Mouse (Mus musculus): ENCODE measurements at regions not wholly inside any gene's neighbourhood (a gene's known extent, or its start where the extent isn't known, plus 50 kb on each side); places are given as distances from the start of the nearest gene placed in this dataset.

GRCm38 (mm10) chr3:133750606-133751005 is 205.7 kb upstream of the Tet2 start:
- 86% methylated on average over 3 of the region's 3 CpGs for WGBS
- H3K9me3 ChIP-seq (ENCODE audit: control insufficient read depth, low read length), result no peaks in the 10 kb centered on the region
- no peak for ATAC-seq (replicated peaks; ENCODE audit: low FRiP score)
- H3K27me3 ChIP-seq (ENCODE audit: control insufficient read depth, insufficient read depth, low read length), result no peaks in the 10 kb centered on the region
- H3K4me3 ChIP-seq (ENCODE audit: low read depth, low read length), result no peak overlapping the region
- H3K4me2 ChIP-seq (ENCODE audit: low read depth, low read length, severe bottlenecking), result no peak overlapping the region
- H3K27ac ChIP-seq (ENCODE audit: low read depth, low read length), result no peak overlapping the region
- no peaks in the 10 kb centered on the region for H3K36me3 ChIP-seq (ENCODE audit: control insufficient read depth, insufficient read depth, low read length)
- no peak overlapping the region for H3K9ac ChIP-seq (ENCODE audit: low read length)
- DNase-seq (ENCODE audit: low spot score), result no peak
- peaks cover 6% of the 10 kb centered on the region for H3K4me1 ChIP-seq (replicated peaks; ENCODE audit: control insufficient read depth, insufficient read depth, low read length)

GRCm38 (mm10) chr3:133751011-133751410 is 206.1 kb upstream of the Tet2 start:
- no peaks in the 10 kb centered on the region for H3K27me3 ChIP-seq (ENCODE audit: control insufficient read depth, insufficient read depth, low read length)
- WGBS, result 57% methylated on average over 3 of the region's 3 CpGs
- H3K4me2 ChIP-seq (ENCODE audit: low read depth, low read length, severe bottlenecking), result no peak overlapping the region
- no peak overlapping the region for H3K27ac ChIP-seq (ENCODE audit: low read depth, low read length)
- no peak overlapping the region for H3K9ac ChIP-seq (ENCODE audit: low read length)
- H3K9me3 ChIP-seq (ENCODE audit: control insufficient read depth, low read length), result no peaks in the 10 kb centered on the region
- peaks cover 6% of the 10 kb centered on the region for H3K4me1 ChIP-seq (replicated peaks; ENCODE audit: control insufficient read depth, insufficient read depth, low read length)
- ATAC-seq (replicated peaks; ENCODE audit: low FRiP score) (no peak), DNase-seq (ENCODE audit: low spot score) (no peak)
- H3K4me3 ChIP-seq (ENCODE audit: low read depth, low read length), result no peak overlapping the region
- H3K36me3 ChIP-seq (ENCODE audit: control insufficient read depth, insufficient read depth, low read length), result no peaks in the 10 kb centered on the region

- no peak overlapping the region for H3K4me3 ChIP-seq (ENCODE audit: low read depth, low read length)
- H3K27ac ChIP-seq (ENCODE audit: low read depth, low read length), result no peak overlapping the region
- WGBS, result 69% methylated on average over 4 of the region's 4 CpGs
- no peaks in the 10 kb centered on the region for H3K36me3 ChIP-seq (ENCODE audit: control insufficient read depth, insufficient read depth, low read length)
- peaks cover 6% of the 10 kb centered on the region for H3K4me1 ChIP-seq (replicated peaks; ENCODE audit: control insufficient read depth, insufficient read depth, low read length)
- DNase-seq (ENCODE audit: low spot score), result no peak
- ATAC-seq (replicated peaks; ENCODE audit: low FRiP score), result no peak
- H3K9me3 ChIP-seq (ENCODE audit: control insufficient read depth, low read length), result no peaks in the 10 kb centered on the region
- H3K4me2 ChIP-seq (ENCODE audit: low read depth, low read length, severe bottlenecking), result no peak overlapping the region
- no peak overlapping the region for H3K9ac ChIP-seq (ENCODE audit: low read length)
- H3K27me3 ChIP-seq (ENCODE audit: control insufficient read depth, insufficient read depth, low read length), result no peaks in the 10 kb centered on the region
Measured at GRCm38 (mm10) chr3:133751565-133751964, 206.6 kb upstream of the Tet2 start.

- 78% methylated on average over 3 of the region's 3 CpGs for WGBS
- H3K36me3 ChIP-seq (ENCODE audit: control insufficient read depth, insufficient read depth, low read length), result no peaks in the 10 kb centered on the region
- H3K9me3 ChIP-seq (ENCODE audit: control insufficient read depth, low read length), result no peaks in the 10 kb centered on the region
- no peak overlapping the region for H3K27ac ChIP-seq (ENCODE audit: low read depth, low read length)
- H3K27me3 ChIP-seq (ENCODE audit: control insufficient read depth, insufficient read depth, low read length), result no peaks in the 10 kb centered on the region
- DNase-seq (ENCODE audit: low spot score), result no peak
- H3K9ac ChIP-seq (ENCODE audit: low read length), result no peak overlapping the region
- no peak overlapping the region for H3K4me3 ChIP-seq (ENCODE audit: low read depth, low read length)
- no peak for ATAC-seq (replicated peaks; ENCODE audit: low FRiP score)
- no peak overlapping the region for H3K4me2 ChIP-seq (ENCODE audit: low read depth, low read length, severe bottlenecking)
- peaks cover 6% of the 10 kb centered on the region for H3K4me1 ChIP-seq (replicated peaks; ENCODE audit: control insufficient read depth, insufficient read depth, low read length)
Measured at GRCm38 (mm10) chr3:133753041-133753440, 208.1 kb upstream of the Tet2 start.

GRCm38 (mm10) chr3:133754006-133754910 is 209.3 kb upstream of the Tet2 start:
- Histone ChIP-seq H3K9ac (ENCODE audit: low read length) (no peak overlapping the region), H3K36me3 (ENCODE audit: control insufficient read depth, insufficient read depth, low read length) (no peaks in the 10 kb centered on the region), H3K4me3 (ENCODE audit: low read depth, low read length) (no peak overlapping the region), H3K4me2 (ENCODE audit: low read depth, low read length, severe bottlenecking) (no peak overlapping the region; the same call in 1 of the 2 replicates), H3K27ac (ENCODE audit: low read depth, low read length) (0 out of 2 replicates have a peak overlapping the region, but pooled peaks have one; percentile 3), H3K27me3 (ENCODE audit: control insufficient read depth, insufficient read depth, low read length) (no peaks in the 10 kb centered on the region), H3K9me3 (ENCODE audit: control insufficient read depth, low read length) (no peaks in the 10 kb centered on the region), H3K4me1 (replicated peaks; ENCODE audit: control insufficient read depth, insufficient read depth, low read length) (peaks cover 6% of the 10 kb centered on the region)
- DNase-seq (ENCODE audit: low spot score) (no peak), ATAC-seq (replicated peaks; ENCODE audit: low FRiP score) (peak; percentile 49)
- WGBS, result 36% methylated on average over 14 of the region's 14 CpGs

GRCm38 (mm10) chr3:133754911-133755259 is 209.9 kb upstream of the Tet2 start:
- peak; percentile 58 for DNase-seq (ENCODE audit: low spot score)
- peaks cover 6% of the 10 kb centered on the region for H3K4me1 ChIP-seq (replicated peaks; ENCODE audit: control insufficient read depth, insufficient read depth, low read length)
- no peak overlapping the region for H3K9ac ChIP-seq (ENCODE audit: low read length)
- H3K9me3 ChIP-seq (ENCODE audit: control insufficient read depth, low read length), result no peaks in the 10 kb centered on the region
- no peaks in the 10 kb centered on the region for H3K36me3 ChIP-seq (ENCODE audit: control insufficient read depth, insufficient read depth, low read length)
- 2% methylated on average over 3 of the region's 3 CpGs for WGBS
- H3K27ac ChIP-seq (ENCODE audit: low read depth, low read length), result no peak overlapping the region
- no peak overlapping the region; the same call in 1 of the 2 replicates for H3K4me2 ChIP-seq (ENCODE audit: low read depth, low read length, severe bottlenecking)
- H3K4me3 ChIP-seq (ENCODE audit: low read depth, low read length), result no peak overlapping the region
- ATAC-seq (replicated peaks; ENCODE audit: low FRiP score), result peak; percentile 79
- H3K27me3 ChIP-seq (ENCODE audit: control insufficient read depth, insufficient read depth, low read length), result no peaks in the 10 kb centered on the region

- Histone ChIP-seq H3K4me2 (ENCODE audit: low read depth, low read length, severe bottlenecking) (no peak overlapping the region), H3K27me3 (ENCODE audit: control insufficient read depth, insufficient read depth, low read length) (no peaks in the 10 kb centered on the region), H3K27ac (ENCODE audit: low read depth, low read length) (no peak overlapping the region), H3K9ac (ENCODE audit: low read length) (no peak overlapping the region), H3K4me1 (replicated peaks; ENCODE audit: control insufficient read depth, insufficient read depth, low read length) (peaks cover 6% of the 10 kb centered on the region), H3K36me3 (ENCODE audit: control insufficient read depth, insufficient read depth, low read length) (no peaks in the 10 kb centered on the region), H3K4me3 (ENCODE audit: low read depth, low read length) (no peak overlapping the region), H3K9me3 (ENCODE audit: control insufficient read depth, low read length) (no peaks in the 10 kb centered on the region)
- DNase-seq (ENCODE audit: low spot score), result no peak
- WGBS, result 83% methylated on average over 12 of the region's 12 CpGs
- ATAC-seq (replicated peaks; ENCODE audit: low FRiP score), result no peak
Measured at GRCm38 (mm10) chr3:133757756-133758420, 212.9 kb upstream of the Tet2 start.

GRCm38 (mm10) chr3:133758421-133758820 is 213.5 kb upstream of the Tet2 start:
- H3K36me3 ChIP-seq (ENCODE audit: control insufficient read depth, insufficient read depth, low read length), result no peaks in the 10 kb centered on the region
- H3K9me3 ChIP-seq (ENCODE audit: control insufficient read depth, low read length), result no peaks in the 10 kb centered on the region
- H3K4me3 ChIP-seq (ENCODE audit: low read depth, low read length), result no peak overlapping the region
- peaks cover 6% of the 10 kb centered on the region for H3K4me1 ChIP-seq (replicated peaks; ENCODE audit: control insufficient read depth, insufficient read depth, low read length)
- no peak for ATAC-seq (replicated peaks; ENCODE audit: low FRiP score)
- 50% methylated on average over 4 of the region's 4 CpGs for WGBS
- H3K27me3 ChIP-seq (ENCODE audit: control insufficient read depth, insufficient read depth, low read length), result no peaks in the 10 kb centered on the region
- no peak overlapping the region for H3K4me2 ChIP-seq (ENCODE audit: low read depth, low read length, severe bottlenecking)
- no peak for DNase-seq (ENCODE audit: low spot score)
- H3K27ac ChIP-seq (ENCODE audit: low read depth, low read length), result no peak overlapping the region
- no peak overlapping the region for H3K9ac ChIP-seq (ENCODE audit: low read length)
